Mouse (Mus musculus) myocyte (in vitro differentiated cells): ENCODE measurements at regions not wholly inside any gene's neighbourhood (a gene's known extent, or its start where the extent isn't known, plus 50 kb on each side); places are given as distances from the start of the nearest gene placed in this dataset.

Experiments used
- H3K27me3 ChIP-seq: one replicate; pipeline ENCODE4 v1.6.1; 2011; ENCODE audit not compliant: control insufficient read depth, insufficient read depth, insufficient read length
- H3K36me3 ChIP-seq: one replicate; pipeline ENCODE4 v1.6.1; 2011; ENCODE audit not compliant: control insufficient read depth, insufficient read depth
- H3K4me2 ChIP-seq: one replicate; pipeline ENCODE4 v1.6.1; 2011; ENCODE audit warnings: low read depth, control low read depth
- H3K4me3 ChIP-seq: one replicate; pipeline ENCODE4 v1.5.1; 2011; ENCODE audit warnings: mild to moderate bottlenecking, control low read depth, moderate library complexity
- H3K79me2 ChIP-seq: one replicate; pipeline ENCODE4 v1.6.1; 2011; ENCODE audit not compliant: control insufficient read depth, insufficient read depth
- H3ac ChIP-seq: one replicate; pipeline ENCODE4 v1.6.1; 2011; ENCODE audit not compliant: control insufficient read depth, insufficient read length
- CEBPB ChIP-seq: IDR thresholded peaks from 2 replicates; pipeline ENCODE4 v1.6.1; 2011; ENCODE audit warnings: mild to moderate bottlenecking, moderate library complexity; ENCODE audit not compliant: poor library complexity, insufficient read depth, severe bottlenecking
- E2F4 ChIP-seq: IDR thresholded peaks from one replicate; pipeline ENCODE4 v1.6.1; 2011; ENCODE audit warnings: mild to moderate bottlenecking, control low read depth, moderate library complexity; ENCODE audit not compliant: insufficient read depth
- MAX ChIP-seq: IDR thresholded peaks from one replicate; pipeline ENCODE4 v1.6.1; 2011; ENCODE audit warnings: low read depth, mild to moderate bottlenecking, control low read depth
- MYOD1 ChIP-seq, 3 experiments: IDR thresholded peaks; one replicate each; pipeline ENCODE4 v1.6.1; 2011; ENCODE audit warnings: control low read depth in 2 of 3, low read depth in 2 of 3, mild to moderate bottlenecking in 2 of 3, moderate library complexity in 1 of 3; ENCODE audit not compliant: insufficient read length in 2 of 3, control insufficient read depth in 1 of 3
- MYOG ChIP-seq, 3 experiments: IDR thresholded peaks; one replicate each; pipeline ENCODE4 v1.6.1; 2011; ENCODE audit warnings: control low read depth in 2 of 3, low read depth in 2 of 3, mild to moderate bottlenecking in 2 of 3; ENCODE audit not compliant: insufficient read length in 2 of 3, control insufficient read depth in 1 of 3, insufficient read depth in 1 of 3
- POLR2A ChIP-seq: IDR thresholded peaks from one replicate; pipeline ENCODE4 v1.6.1; 2011; ENCODE audit warnings: low read depth, mild to moderate bottlenecking, control low read depth, moderate library complexity; ENCODE audit not compliant: insufficient read length
- POLR2AphosphoS2 ChIP-seq: IDR thresholded peaks from one replicate; pipeline ENCODE4 v1.6.1; 2011; ENCODE audit warnings: low read depth, control low read depth; ENCODE audit not compliant: insufficient read length
- REST ChIP-seq: IDR thresholded peaks from one replicate; pipeline ENCODE4 v1.6.1; 2011; ENCODE audit warnings: mild to moderate bottlenecking, control low read depth, moderate library complexity; ENCODE audit not compliant: insufficient read depth, insufficient read length
- SRF ChIP-seq: IDR thresholded peaks from one replicate; pipeline ENCODE4 v1.6.1; 2011; ENCODE audit warnings: low read depth; ENCODE audit not compliant: control insufficient read depth, insufficient read length
- TCF12 ChIP-seq: IDR thresholded peaks from one replicate; pipeline ENCODE4 v1.6.1; 2011; ENCODE audit warnings: mild to moderate bottlenecking, control low read depth; ENCODE audit not compliant: poor library complexity, insufficient read depth, severe bottlenecking
- TCF3 ChIP-seq: IDR thresholded peaks from one replicate; pipeline ENCODE4 v1.6.1; 2011; ENCODE audit warnings: low read depth, control low read depth; ENCODE audit not compliant: insufficient read length
- USF1 ChIP-seq: IDR thresholded peaks from one replicate; pipeline ENCODE4 v1.6.1; 2011; ENCODE audit warnings: low read depth, mild to moderate bottlenecking, control low read depth, moderate library complexity

DNA sequence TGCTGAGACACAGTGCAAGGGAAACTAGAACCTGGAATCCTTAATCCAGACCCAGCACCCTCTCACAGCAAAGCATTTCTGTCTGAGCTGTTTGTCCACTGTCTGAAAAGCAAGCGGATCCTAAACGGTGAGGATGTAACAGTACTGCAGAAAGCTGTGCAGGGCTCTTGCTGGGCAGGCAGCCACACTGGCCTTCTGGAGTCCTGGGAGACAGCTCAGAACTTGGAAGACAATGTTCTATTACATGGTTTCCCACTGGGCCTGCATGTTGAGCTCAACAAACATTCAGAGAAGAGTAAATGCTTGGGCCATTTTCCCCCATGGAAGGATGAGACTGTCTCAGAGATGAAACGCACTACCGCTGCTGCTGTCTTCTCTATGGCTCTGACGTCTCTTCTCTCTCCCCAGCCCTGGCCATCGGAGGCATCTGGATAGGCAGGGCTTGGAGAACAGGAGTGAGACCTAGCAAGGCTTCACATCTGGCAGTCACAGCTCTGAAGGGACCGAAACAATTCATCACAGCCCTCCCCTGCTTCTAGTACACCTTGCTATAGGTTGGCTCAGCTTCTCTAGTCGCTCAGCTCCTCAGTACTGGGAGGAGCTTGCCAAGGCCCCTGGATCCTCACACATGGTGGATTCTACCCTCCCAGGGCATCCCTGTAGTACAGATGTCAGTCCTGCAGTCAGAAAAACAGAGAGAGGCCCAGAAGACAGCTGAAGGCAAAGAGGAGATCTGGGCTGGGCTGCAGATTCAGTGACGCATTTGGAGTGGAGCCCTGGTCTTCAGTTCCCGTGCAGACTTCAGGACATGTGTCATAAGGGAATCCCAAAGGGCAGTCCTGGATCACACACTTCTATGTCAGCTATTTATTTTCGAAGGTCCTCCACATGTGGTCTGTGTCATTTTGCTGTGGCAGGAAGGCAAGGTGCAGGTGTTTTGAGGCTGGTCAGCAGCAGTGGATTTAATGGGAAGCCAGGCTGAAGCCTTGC lies 171.7 kb downstream of the Trim29 start:
- Histone ChIP-seq H3K36me3 (no peaks in the 10 kb centered on the region), H3K4me3 (no peak overlapping the region), H3ac (no peak overlapping the region), H3K27me3 (no peaks in the 10 kb centered on the region), H3K79me2 (no peaks in the 10 kb centered on the region), H3K4me2 (no peak overlapping the region)
- TF ChIP-seq SRF (no peak), E2F4 (no peak), TCF12 (no peak), TCF3 (no peak), REST (no peak), USF1 (no peak), MYOG (IDR thresholded peaks at IDR 0.05; ENCODE audit: control insufficient read depth in 1 of 3, insufficient read depth in 1 of 3, insufficient read length in 2 of 3, low read depth in 2 of 3) (no peak), MAX (no peak), POLR2AphosphoS2 (no peak), POLR2A (no peak), CEBPB (no peak), MYOD1 (IDR thresholded peaks at IDR 0.05; ENCODE audit: control insufficient read depth in 1 of 3, insufficient read length in 2 of 3, low read depth in 2 of 3) (no peak)

- Histone ChIP-seq H3K27me3 (no peaks in the 10 kb centered on the region), H3K4me3 (no peak overlapping the region), H3ac (no peak overlapping the region), H3K79me2 (no peaks in the 10 kb centered on the region), H3K4me2 (no peak overlapping the region), H3K36me3 (no peaks in the 10 kb centered on the region)
- TF ChIP-seq E2F4 (no peak), MYOG (IDR thresholded peaks at IDR 0.05; ENCODE audit: control insufficient read depth in 1 of 3, insufficient read depth in 1 of 3, insufficient read length in 2 of 3, low read depth in 2 of 3) (no peak), REST (no peak), TCF3 (no peak), SRF (no peak), POLR2AphosphoS2 (no peak), POLR2A (no peak), MYOD1 (IDR thresholded peaks at IDR 0.05; ENCODE audit: control insufficient read depth in 1 of 3, insufficient read length in 2 of 3, low read depth in 2 of 3) (no peak), USF1 (no peak), MAX (no peak)
Measured at GRCm38 (mm10) chr9:43483195-43483594, 172.5 kb downstream of the Trim29 start.

DNA sequence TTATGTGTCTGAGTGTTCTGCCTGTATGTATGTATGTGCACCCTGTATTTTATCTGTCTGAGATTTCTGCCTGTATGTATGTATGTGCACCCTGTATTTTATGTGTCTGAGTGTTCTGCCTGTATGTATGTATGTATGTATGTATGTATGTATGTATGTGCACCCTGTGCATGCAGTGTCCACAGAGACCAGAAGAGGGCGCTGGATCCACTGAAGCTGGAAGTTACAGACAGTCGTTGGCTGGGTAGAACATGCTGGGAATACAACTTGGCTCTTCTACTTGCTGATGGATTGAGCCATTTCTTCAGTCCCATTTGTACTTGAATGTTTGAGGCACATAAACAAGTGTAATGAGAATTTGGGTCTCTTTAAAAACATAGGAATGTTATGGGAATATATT lies 173.3 kb downstream of the Trim29 start:
- H3ac ChIP-seq, result no peak overlapping the region
- peaks cover 7% of the 10 kb centered on the region for H3K27me3 ChIP-seq
- H3K4me2 ChIP-seq, result no peak overlapping the region
- no peak overlapping the region for H3K4me3 ChIP-seq
- TF ChIP-seq USF1 (no peak), MYOD1 (IDR thresholded peaks at IDR 0.05; ENCODE audit: control insufficient read depth in 1 of 3, insufficient read length in 2 of 3, low read depth in 2 of 3) (no peak), POLR2A (no peak), E2F4 (no peak), MAX (no peak), REST (no peak), POLR2AphosphoS2 (no peak), MYOG (IDR thresholded peaks at IDR 0.05; ENCODE audit: control insufficient read depth in 1 of 3, insufficient read depth in 1 of 3, insufficient read length in 2 of 3, low read depth in 2 of 3) (no peak), TCF12 (no peak), SRF (no peak), TCF3 (no peak)
- H3K79me2 ChIP-seq, result no peaks in the 10 kb centered on the region
- no peaks in the 10 kb centered on the region for H3K36me3 ChIP-seq

- Histone ChIP-seq H3K79me2 (no peaks in the 10 kb centered on the region), H3K4me3 (no peak overlapping the region), H3K27me3 (peaks cover 10% of the 10 kb centered on the region), H3K36me3 (no peaks in the 10 kb centered on the region), H3K4me2 (no peak overlapping the region), H3ac (no peak overlapping the region)
- TF ChIP-seq E2F4 (no peak), CEBPB (no peak), REST (no peak), USF1 (no peak), POLR2A (no peak), MAX (no peak), MYOG (IDR thresholded peaks at IDR 0.05; ENCODE audit: control insufficient read depth in 1 of 3, insufficient read depth in 1 of 3, insufficient read length in 2 of 3, low read depth in 2 of 3) (no peak), TCF12 (no peak)
Measured at GRCm38 (mm10) chr9:43486704-43487103, 176.1 kb downstream of the Trim29 start.
